Mouse (Mus musculus) kidney, postnatal 4 days (tissue): ENCODE results near the gene Skiv2l.
A peak's percentile ranks its signal among the peaks of the same experiment; 100 is the strongest.

Experiments used
- DNase-seq, 2 experiments: peaks; one replicate each; pipeline ENCODE4 v3.0.0; 2021; ENCODE audit warnings: mixed read lengths in 2 of 2

The Skiv2l gene

DNA sequence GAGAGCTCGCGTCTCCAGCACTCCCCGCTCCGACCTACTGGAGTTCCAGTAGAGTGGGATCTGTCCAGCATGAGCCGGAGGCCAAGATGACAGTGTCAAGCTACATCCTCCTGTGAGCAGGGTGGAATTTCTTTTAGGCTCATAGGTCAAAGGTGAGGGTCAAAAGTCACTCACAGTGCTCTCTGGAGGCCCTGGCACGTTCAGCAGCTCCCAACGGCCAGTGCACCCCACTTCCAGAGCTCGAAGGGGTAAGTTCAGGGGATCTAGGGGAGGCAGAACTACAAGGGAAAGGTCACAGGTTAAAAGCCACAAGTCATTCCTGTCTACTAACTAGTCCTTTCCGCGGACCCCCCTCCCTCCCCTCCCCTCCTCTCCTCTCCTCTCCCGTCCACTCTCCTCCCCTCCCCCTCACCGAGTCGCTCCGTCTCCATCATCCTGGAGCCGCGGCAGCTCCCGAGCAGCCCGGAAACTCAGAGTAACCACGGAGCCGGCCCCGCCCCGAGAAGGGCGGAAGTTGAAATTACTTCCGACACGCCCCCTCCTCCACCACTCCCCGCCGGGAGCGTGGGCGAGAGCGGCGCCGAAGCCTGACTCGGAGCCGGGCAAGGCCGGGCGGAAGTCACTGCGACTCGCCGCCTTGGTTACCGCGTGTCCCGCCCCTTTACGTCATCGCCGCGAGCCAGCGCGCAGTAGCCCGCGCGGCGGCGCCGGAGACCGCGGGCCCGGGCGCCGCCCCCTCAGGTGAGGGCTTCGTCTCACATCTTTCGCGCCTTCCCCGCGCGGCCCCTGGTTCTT, at the start of gene Skiv2l, which contains the start of gene Nelfe:
TSS of gene Skiv2l (minus strand) at position 489 of the 795 bp plus-strand sequence.
TSS of gene Nelfe (plus strand) at position 670 of the 795 bp plus-strand sequence.
- DNase-seq = peak; percentile 98 to 99

DNA sequence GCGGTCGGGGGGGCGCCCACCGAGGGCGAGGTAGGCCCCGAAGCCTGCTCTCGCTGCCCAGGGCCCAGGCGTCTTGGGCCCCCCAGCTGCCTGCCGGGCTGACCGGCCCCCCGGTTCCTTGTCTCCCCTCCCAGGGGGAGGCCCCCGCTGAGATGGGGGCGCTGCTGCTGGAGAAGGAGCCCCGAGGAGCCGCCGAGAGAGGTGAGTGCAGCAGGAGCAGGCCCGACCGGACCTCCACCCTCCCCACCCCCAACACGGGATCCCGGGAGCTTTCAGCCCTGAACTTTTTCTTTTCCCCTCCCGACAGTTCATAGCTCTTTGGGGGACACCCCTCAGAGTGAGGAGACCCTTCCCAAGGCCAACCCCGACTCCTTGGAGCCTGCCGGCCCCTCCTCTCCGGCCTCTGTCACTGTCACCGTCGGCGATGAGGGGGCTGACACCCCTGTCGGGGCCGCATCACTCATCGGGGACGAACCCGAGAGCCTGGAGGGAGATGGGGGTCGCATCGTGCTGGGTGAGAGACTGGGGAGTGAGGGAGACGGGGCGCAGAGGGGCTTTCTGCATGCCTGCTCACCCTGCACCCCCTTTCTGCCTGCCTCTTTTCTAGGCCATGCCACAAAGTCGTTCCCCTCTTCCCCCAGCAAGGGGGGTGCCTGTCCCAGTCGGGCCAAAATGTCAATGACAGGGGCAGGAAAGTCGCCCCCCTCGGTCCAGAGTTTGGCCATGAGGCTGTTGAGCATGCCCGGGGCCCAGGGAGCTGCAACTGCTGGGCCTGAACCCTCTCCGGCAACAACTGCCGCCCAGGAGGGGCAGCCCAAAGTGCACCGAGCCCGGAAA, 49.3 kb upstream of the Skiv2l start:
- peak; percentile 61 to 73 for DNase-seq

DNA sequence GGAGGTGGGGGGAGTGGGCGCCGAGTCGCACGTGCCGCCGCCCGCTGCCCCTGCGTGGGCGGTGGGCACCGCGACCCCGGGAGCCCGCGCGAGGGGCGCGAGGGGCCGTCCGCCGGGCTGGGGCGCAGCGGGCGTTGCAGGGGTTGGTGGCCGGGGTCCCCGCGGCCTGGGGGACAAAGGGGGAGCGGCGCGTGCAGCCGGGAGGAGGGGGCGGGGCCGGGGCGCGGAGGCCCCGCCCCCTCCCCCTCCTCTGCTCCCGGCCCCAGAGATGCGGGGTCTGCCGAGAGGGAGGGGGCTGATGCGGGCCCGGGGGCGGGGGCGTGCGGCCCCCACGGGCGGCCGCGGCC, 48.7 kb upstream of the Skiv2l start:
- peak; percentile 62 to 72 for DNase-seq

DNA sequence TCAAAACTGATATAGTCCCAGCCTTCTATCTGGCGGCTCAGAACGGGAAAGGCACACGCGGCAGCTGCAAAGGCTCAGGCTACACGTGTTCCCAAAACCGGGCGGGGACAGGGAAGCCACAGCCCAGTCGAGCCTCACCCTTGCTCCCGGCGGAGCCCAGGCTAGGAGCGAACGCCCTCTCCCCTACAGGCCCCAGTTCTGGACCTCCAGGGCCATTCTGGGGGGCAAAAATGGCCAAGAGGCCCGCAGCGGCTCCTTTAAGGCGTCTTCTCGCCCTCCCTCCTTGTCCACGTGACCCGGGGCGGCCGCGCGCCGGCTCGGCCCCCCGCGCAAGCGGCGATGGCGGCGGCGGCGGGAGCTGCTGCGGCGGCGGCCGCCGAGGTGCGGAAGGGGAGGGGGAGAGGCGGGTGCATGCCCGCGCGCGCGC, 48.2 kb upstream of the Skiv2l start, which contains the start of the genes C2 and Ehmt2:
TSS of gene C2 (minus strand) at position 106 of the 427 bp plus-strand sequence.
TSS of gene Ehmt2 (plus strand) at position 310 of the 427 bp plus-strand sequence.
- peak; percentile 83 to 91 for DNase-seq

DNA sequence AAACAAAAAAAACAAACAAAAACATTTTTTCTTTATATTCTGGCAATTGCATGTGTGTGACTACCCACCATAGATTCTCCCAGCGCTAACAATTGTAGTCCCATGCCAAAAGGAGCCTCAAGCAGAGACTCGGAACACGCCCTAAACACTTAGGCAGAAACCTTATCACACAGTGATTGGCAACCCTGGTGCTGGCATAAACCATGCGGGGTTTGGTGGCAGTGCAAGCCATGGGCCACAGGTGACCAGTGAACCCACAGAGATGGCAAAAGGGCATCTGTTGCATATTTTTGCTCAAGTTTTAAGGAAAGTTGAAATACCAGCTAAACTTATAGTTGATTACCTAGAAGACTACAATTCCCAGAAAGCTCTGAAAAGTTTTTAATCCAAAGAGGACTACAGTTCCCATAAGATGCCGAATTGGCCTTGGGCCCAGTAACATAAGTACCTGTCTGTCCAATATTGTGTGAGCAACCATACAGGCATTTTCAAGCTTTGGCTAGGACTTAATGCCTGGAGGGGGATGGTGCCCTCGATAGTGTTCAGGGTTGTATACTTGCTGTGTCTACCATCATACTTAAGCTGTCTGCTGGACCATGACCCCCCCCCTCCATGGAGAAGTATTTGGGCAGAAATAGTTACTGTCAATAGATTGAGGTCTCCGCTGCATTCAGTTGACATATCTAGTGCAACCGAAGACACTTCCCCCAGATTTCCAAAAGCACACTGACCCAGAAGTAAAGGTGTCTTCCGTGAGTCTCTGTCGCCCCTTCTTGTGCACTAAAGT, 47.6 kb upstream of the Skiv2l start:
- peak; percentile 50 to 65 for DNase-seq

DNA sequence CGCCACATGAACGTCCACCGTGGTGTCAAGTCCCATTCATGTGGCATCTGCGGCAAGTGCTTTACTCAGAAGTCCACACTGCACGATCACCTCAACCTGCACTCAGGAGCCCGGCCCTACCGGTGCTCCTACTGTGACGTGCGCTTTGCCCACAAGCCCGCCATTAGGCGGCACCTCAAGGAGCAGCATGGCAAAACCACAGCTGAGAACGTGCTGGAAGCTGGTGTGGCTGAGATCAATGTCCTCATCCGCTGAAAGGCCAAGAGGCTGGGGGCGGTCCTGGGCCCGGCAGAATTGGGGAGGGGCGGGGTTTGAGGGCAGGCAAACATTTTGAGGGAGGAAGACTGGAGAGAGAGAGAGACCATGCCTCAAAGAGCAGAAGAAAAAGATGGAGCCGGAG, 46.4 kb upstream of the Skiv2l start:
- peak; percentile 26 to 38 for DNase-seq

DNA sequence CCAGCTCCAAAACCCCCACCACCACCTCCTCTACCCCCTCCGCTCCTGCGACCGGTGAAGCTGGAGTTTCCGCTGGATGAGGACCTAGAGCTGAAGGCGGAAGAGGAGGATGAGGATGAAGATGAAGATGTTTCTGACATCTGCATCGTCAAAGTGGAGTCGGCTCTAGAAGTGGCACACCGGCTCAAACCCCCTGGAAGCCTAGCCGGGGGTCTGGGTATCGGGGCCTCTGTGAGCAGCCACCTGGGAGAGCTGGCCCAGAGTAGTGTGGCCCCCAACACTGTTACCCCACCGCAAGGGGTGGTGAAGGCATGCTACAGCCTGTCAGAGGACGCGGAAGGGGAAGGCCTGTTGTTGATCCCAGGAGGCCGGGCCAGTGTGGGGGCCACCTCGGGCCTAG, 45.7 kb upstream of the Skiv2l start:
- no peak for DNase-seq

DNA sequence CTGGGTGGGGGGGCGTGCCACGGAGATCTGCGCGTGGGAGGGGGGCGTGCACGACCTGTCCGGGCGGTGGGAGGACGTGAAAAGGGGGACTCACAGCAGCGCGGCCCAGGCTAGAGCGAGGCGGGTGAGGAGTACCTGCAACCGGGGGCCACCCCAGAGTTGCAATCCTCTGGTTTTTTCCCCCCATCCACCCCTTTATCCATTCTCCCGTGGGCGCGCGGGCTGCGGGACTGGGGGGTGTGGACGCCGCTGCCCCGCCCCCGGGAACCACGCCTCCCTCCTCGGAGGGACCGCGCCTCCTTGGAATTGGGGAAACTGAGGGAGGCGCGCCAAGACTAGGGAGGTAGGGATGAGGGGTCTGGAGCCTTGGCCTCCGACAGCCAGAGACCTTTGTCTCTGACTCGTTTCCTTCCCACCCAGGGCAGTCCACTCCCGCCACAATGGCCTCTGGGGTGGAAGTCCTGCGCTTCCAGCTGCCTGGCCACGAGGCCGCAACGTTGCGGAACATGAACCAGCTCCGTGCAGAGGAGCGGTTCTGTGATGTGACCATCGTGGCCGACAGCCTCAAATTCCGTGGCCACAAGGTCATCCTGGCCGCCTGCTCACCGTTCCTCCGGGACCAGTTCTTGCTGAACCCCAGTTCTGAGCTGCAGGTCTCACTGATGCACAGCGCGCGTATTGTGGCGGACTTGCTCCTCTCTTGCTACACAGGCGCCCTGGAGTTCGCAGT, 45.0 kb upstream of the Skiv2l start:
- DNase-seq = peak; percentile 70 to 75

DNA sequence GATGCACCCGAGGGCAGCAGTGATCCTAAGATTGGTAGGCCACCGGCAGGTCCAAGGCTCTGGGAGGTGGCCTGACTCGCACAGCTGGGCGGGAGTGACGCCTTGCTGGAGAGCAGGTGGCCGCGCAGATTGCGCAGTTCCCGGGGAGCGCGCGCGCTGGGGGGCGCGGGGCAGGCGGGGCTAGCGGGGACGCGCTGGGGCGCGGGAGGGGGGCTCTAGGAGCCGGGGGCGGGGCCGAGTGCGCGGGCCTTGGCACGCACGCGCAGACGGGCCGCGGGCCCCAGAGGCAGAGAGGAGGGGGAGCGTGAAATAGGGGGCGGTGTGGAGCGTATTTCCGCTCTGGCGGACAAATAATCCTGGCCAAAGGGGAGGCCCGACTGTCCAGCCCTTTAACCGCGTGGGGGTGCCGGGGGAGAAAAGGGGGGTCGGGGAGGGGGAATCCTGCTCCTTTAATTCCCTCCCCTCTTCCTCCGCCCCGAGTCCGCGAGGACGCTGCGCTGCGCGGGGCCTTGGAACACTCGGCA, 44.1 kb upstream of the Skiv2l start:
- peak; percentile 95 to 97 for DNase-seq

DNA sequence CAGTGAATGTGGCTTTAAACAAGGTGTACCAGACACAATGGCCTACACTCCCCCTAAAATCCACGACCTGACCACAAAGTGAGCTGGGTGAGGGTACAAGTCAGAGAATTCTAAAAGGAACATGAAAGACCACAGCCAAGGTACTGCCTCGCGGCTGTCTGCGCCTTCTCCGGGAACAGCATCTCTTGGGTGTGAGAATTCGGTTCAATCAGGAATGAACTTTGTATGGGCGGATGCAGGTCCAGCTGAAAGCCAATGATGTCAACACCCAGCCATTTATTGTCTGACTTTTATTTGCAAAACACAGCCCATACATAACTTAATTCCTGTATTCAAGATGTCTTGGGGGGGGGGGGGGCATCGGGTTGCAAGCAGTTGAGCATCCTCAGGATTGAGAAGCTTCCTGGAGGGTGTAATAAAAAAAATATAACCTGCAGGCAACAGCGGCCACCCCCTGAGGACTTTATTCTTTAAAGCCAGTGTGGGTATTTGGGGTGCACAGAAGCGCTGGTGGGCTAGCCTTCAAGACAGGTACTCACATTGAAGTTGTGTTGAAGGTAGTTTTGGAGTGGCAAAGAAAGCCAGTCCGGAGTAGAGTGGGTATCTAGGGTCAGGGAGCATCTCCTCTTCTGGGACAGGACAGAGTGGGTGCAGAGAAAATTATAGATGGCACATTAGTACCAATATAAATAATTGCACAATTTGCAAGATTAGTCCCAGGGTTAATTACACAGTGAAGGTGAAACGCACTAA, 43.2 kb upstream of the Skiv2l start:
- no peak for DNase-seq

DNA sequence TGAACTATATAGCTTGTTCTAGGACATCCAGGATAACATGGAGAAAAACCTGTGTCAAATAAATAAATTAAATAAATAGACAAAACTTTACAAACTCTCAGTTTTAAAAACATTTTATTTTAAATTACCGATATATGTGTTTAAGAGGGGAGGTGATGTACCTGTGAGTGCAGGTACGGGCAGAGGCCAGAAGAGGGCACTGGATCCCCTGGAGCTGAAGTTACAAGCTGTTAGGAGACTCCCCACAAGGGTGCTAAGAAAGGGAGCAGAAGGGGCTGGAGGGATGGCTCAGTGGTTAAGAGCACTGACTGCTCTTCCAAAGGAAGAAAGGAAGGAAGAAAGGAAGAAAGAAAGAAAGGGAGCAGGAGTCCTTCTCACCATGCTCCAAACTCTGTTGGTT, 41.4 kb upstream of the Skiv2l start:
- DNase-seq = no peak

DNA sequence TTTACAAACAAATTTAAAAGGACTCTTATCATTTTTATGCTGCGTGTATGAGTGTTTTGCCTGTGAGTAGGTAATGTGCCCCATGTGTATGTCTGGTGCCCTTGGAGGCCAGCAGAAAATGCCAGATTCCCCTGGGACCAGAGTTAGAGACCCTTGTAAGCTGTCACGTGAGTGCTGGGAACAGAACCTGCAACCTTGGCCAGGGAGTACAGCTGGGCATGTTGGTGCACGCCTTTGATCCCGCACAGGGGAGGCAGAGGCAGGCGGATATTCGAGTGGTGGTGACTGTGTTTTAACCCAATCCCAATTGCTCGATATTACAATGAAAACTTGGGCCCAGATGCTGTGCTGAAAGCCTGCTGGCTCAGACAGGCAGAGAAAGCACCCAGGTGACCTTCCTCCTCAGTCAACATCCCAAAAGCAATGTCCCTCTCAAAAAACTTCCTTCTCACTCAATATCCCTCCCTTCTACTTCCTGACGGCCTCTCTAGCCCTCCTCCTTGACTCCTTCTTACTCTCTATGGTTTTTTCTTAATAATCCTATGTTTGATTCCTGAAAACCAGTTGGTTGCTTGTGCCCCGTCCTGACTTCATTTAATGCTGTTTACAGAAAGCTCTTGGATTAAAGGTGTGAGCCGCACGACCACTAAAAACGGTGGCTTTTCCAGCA, 40.2 kb upstream of the Skiv2l start:
- no peak for DNase-seq

DNA sequence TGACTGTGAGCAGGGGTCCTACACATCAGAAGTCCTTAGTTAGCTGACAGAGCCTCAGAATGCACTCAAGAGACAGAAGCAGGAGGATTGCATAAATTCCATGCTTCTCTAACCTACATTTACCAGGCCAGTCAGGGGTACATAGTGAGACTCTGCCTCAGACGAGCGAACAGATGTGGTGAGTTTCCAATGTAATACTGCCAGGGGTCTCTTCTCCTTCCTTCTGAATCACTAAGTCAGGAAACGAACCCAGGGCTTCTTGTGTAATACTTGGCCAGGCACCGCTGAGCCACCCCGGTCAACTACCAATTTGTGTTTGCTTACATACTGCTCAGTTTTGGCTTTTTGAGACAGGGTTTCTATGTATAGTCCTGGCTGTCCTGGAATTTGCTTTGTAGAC, 37.9 kb upstream of the Skiv2l start:
- DNase-seq = no peak

DNA sequence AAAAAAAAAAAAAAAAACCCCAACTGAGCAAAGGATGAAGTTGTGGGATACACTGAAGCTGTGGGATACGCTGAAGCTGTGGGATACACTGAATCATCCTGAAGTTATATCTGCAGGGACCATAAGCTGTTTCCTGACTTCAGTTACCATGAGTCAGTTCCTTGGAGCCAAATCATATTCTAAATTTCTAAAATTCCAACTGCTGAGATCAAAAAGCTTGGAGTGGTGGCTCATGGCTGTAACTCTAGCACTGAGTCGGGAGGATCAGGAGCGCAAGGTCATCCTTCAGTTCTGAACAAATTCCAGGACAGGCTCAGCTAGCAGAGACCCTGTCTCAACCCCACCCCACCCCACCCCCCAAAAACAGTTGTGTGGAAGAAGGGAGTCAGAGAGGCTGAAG, 35.6 kb upstream of the Skiv2l start:
- DNase-seq = no peak

DNA sequence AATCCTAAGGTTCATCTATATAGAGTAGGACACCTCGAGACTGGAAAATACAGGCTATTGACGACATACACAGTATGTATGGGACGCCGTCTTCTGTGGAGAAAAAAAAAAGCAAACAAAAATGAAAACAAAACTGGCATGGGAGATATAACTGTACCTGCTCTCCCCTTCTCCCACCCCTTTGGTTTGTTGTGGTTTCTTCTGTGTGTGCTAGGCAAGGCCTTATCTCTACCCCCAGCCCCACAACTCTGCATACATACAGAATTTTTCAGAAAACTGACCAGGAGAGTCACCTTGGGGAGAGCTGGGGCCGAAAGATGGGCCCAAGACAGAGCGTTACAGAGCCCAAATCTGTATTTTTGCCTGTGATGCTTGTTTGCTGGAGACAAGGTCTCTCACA, 34.7 kb upstream of the Skiv2l start:
- DNase-seq = no peak

DNA sequence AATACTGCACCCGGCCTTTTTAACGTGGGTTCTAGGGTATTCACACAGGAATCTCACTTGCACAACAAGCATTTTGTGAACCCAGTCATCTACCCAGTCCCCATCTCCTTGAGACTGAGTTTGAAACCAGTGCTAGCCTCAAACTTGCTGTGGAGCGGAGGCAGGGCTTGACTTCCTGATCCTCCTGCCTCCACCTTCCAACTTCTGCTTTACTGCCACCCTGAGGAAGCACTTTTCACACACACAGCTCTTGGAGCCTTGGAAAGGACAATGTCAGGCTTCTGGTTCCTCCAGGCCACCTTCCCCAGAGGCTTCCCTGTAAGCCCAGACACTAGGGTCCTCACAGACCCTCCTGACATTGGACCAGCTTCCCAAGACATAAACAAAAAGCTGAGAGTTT, 33.3 kb upstream of the Skiv2l start:
- DNase-seq = no peak

DNA sequence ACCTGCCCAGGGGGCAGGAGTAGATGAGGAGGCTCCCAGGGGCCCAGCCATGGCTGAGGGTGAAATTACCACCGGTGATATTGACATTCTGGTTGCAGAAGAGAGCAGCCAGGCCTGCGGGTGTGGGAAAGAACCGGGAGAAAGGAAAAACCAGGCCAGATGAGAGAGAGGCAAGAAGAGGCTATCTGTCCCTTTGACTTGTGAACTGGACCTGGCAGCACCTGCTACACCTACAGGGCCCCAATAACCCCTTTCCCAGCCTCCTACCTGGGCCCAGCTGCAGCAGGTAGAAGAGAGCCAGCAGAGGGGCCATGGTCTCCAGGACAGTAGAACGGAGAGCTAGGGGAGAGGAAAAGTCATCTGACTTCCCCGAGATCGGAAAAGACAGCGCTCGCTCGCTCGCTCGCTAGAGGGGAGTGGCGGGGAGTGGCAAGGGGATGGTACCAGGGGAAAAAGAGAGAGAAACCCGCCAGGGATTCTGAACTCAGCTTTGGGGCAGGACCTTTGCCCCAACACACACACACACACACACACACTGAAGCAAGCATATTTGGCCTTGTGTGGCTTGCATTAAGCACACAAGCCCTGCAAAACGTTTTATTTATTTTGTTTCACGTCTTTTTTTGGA, 31.8 kb upstream of the Skiv2l start, which contains the start of gene Gm20547:
TSS of gene Gm20547 (minus strand) at position 360 of the 628 bp plus-strand sequence.
- DNase-seq = peak; percentile 18 to 32

DNA sequence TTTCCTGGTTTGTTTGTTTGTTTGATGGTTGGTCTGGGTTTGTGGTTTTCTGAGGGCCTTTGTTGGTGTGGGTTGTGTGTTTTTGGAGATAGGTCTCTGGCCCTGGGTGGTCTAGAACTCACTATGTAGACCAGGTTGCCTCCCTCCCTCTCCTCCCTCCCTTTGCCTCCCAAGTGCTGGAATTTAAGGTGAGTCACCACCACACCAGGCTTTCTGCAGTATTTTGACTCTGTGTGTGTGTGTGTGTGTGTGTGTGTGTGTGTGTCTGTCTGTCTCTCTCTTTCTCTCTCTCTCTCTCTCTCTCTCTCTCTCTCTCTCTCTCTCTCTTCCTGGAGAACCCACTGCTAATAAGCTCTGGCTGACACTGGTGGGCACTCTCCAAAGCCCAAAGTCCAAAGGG, 31.2 kb upstream of the Skiv2l start:
- DNase-seq = no peak

DNA sequence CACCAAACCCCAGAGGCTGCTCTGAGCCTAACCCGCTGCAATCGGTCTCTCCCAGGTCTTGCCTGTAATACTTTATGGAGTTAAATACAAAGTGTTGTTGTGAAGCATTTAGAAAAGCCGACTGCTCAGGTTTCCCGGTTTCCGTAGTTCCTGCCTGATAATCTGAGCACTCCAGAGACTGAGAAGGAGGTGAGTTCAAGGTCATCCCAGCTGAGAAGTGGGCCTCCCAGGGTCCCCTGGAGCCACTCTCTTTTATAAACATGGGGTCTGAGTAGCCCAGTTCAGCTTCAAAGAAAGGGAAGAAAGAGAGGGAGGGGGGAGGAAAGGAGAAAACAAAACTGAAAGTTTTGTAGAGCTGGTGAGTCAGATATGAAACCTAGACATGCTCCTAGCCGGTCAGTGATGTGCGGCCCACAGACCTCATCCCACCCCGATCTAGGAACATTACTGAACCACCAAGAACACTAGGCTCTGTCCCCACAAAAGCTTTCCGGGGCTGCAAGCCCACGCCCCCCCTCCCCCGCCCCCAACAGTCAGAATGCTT, 29.4 kb upstream of the Skiv2l start, which contains the start of gene Zbtb12:
TSS of gene Zbtb12 (plus strand) at position 148 of the 544 bp plus-strand sequence.
- no peak for DNase-seq

DNA sequence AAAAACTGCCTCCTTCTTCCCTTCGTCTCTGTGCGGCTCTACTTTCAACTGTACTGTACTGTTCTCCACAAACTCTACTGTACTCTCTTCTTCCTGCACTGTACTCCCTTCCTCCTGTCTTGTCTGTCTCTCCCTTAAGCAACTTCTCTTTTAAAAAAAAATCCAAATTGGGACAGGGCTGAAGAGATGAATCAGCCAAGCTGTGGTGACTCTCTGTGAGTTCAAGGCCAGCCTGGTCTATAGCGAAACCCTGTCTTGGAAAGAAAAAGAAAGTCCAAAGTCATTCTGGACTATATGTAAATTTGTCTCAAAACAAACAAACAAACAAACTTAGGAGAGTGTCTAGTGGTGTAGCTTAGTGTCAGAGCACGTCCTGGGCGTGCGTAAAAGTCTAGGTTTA, 24.3 kb upstream of the Skiv2l start:
- DNase-seq = no peak
